Mouse (Mus musculus) mouse trophoblast stem cell (cell line): ENCODE results near the gene Far2.

Experiments
- in situ Hi-C, 2 experiments: fragments of 300-500 bp; cut with MseI, MboI; formaldehyde crosslinking; loops; 2 replicates in 1 of 2; 3 replicates in 1 of 2; pipeline ENCODE4 v1.15.1; 2025

Gene Far2

GRCm38 (mm10) chr6:148218235-148219076 lies 171.4 kb downstream of the Far2 start:
- in situ Hi-C loops, result no loop called here

- in situ Hi-C loops, result no loop called here
Measured at GRCm38 (mm10) chr6:148222686-148223085, 175.6 kb downstream of the Far2 start.

GRCm38 (mm10) chr6:148227542-148227941 lies 180.5 kb downstream of the Far2 start:
- in situ Hi-C loops, result loop anchor here in 1 of 2 experiments (25.0 kb wide), 1 partner anchor 685 kb away; no protein-coding TSS in a partner anchor
